Mouse (Mus musculus) liver, embryonic 16.5 days (tissue): ENCODE results near the gene Mcm2. TPM values are rescaled to one million over a fixed set of nuclear protein-coding genes. Genes with fewer than 3 reads are reported as not detected.

ENCODE experiments used
- ATAC-seq: fragments of 200-750 bp; cut with Nextera tagmentation; 2 replicates; pipeline ENCODE4 v1.8.0; 2017; ENCODE audit warnings: low read depth, mild to moderate bottlenecking, moderate number of reproducible peaks, moderate library complexity
- H3K27ac ChIP-seq: fragments of 300-500 bp; sonication (generic); 2 replicates; pipeline ENCODE4 v1.5.1; 2014; ENCODE audit warnings: mild to moderate bottlenecking, low read length
- H3K27me3 ChIP-seq: fragments of 300-500 bp; sonication (generic); 2 replicates; pipeline ENCODE4 v1.6.1; 2014; ENCODE audit warnings: low read depth, low read length, mixed read lengths; ENCODE audit not compliant: control insufficient read depth, insufficient read depth
- H3K36me3 ChIP-seq: fragments of 300-500 bp; sonication (generic); 2 replicates; pipeline ENCODE4 v1.6.1; 2014; ENCODE audit warnings: mild to moderate bottlenecking; ENCODE audit not compliant: control insufficient read depth, insufficient read depth
- H3K4me1 ChIP-seq: fragments of 300-500 bp; sonication (generic); 2 replicates; pipeline ENCODE4 v1.6.1; 2014; ENCODE audit warnings: low read depth, low read length, mixed read lengths; ENCODE audit not compliant: control insufficient read depth
- H3K4me2 ChIP-seq: fragments of 300-500 bp; sonication (generic); 2 replicates; pipeline ENCODE4 v1.6.1; 2014; ENCODE audit warnings: low read depth, low read length, mixed read lengths
- H3K4me3 ChIP-seq: fragments of 300-500 bp; sonication (generic); 2 replicates; pipeline ENCODE4 v1.5.1; 2014; ENCODE audit warnings: low read depth, mild to moderate bottlenecking, low read length
- H3K9ac ChIP-seq: fragments of 300-500 bp; sonication (generic); 2 replicates; pipeline ENCODE4 v1.6.1; 2014; ENCODE audit warnings: low read depth, low read length
- H3K9me3 ChIP-seq: fragments of 300-500 bp; sonication (generic); replicated peaks from 2 replicates; pipeline ENCODE4 v1.6.1; 2016; ENCODE audit warnings: low read length; ENCODE audit not compliant: control insufficient read depth
- WGBS: fragments of 180-500 bp; shearing (Covaris S2); extraction: QIAGEN DNeasy Blood & Tissue Kit; methylation state at CpG from one replicate; pipeline ENCODE4 v1.1.7; 2014; ENCODE audit not compliant: insufficient replicate concordance; 5-methylcytosine and 5-hydroxymethylcytosine counted together
- polyA plus RNA-seq: library from polyadenylated mRNA; unstranded; fragments of >200 nt; fragmentation: Nextera tagmentation; extraction: Ambion mirVana; gene quantifications from 2 replicates; pipeline ENCODE4 v1.2.1, GENCODE M21; 2015

The Mcm2 gene
- polyA plus RNA-seq, 1 experiment from 2014 or later: 128 TPM

- Histone ChIP-seq H3K27me3 (peaks cover 60% of the 10 kb centered on the region), H3K4me3 (no peak overlapping the region), H3K9me3 (no peaks in the 10 kb centered on the region), H3K9ac (no peak overlapping the region), H3K4me1 (no peaks in the 10 kb centered on the region), H3K27ac (no peak overlapping the region), H3K36me3 (no peaks in the 10 kb centered on the region), H3K4me2 (no peak overlapping the region)
- ATAC-seq: no peak
- 35% methylated on average over 7 of the region's 7 CpGs for WGBS
These were observed 25.8 kb downstream of the Mcm2 start for GRCm38 (mm10) chr6:88872811-88873210.

- H3K27me3 ChIP-seq: peaks cover 59% of the 10 kb centered on the region
- no peak for ATAC-seq
- no peak overlapping the region for H3K4me3 ChIP-seq
- H3K9me3 ChIP-seq: no peaks in the 10 kb centered on the region
- 61% methylated on average over 8 of the region's 8 CpGs for WGBS
- H3K4me1 ChIP-seq: no peaks in the 10 kb centered on the region
- H3K27ac ChIP-seq: no peak overlapping the region
- H3K4me2 ChIP-seq: no peak overlapping the region
- H3K9ac ChIP-seq: no peak overlapping the region
- H3K36me3 ChIP-seq: no peaks in the 10 kb centered on the region
These were observed 27.0 kb downstream of the Mcm2 start for GRCm38 (mm10) chr6:88871546-88871945.

GRCm38 (mm10) chr6:88870594-88870993 lies 28.0 kb downstream of the Mcm2 start:
- no peak for ATAC-seq
- no peaks in the 10 kb centered on the region for H3K36me3 ChIP-seq
- 62% methylated on average over 4 of the region's 4 CpGs for WGBS
- H3K9me3 ChIP-seq: no peaks in the 10 kb centered on the region
- H3K27me3 ChIP-seq: peaks cover 50% of the 10 kb centered on the region
- H3K4me2 ChIP-seq: no peak overlapping the region
- H3K9ac ChIP-seq: no peak overlapping the region
- no peak overlapping the region for H3K27ac ChIP-seq
- no peak overlapping the region for H3K4me3 ChIP-seq
- no peaks in the 10 kb centered on the region for H3K4me1 ChIP-seq

GRCm38 (mm10) chr6:88869459-88869858 lies 29.1 kb downstream of the Mcm2 start:
- no peak overlapping the region for H3K9ac ChIP-seq
- H3K9me3 ChIP-seq: no peaks in the 10 kb centered on the region
- 73% methylated on average over 7 of the region's 7 CpGs for WGBS
- H3K27me3 ChIP-seq: peaks cover 39% of the 10 kb centered on the region
- no peak overlapping the region for H3K4me3 ChIP-seq
- no peak overlapping the region for H3K4me2 ChIP-seq
- H3K36me3 ChIP-seq: no peaks in the 10 kb centered on the region
- ATAC-seq: no peak
- no peaks in the 10 kb centered on the region for H3K4me1 ChIP-seq
- no peak overlapping the region for H3K27ac ChIP-seq

DNA sequence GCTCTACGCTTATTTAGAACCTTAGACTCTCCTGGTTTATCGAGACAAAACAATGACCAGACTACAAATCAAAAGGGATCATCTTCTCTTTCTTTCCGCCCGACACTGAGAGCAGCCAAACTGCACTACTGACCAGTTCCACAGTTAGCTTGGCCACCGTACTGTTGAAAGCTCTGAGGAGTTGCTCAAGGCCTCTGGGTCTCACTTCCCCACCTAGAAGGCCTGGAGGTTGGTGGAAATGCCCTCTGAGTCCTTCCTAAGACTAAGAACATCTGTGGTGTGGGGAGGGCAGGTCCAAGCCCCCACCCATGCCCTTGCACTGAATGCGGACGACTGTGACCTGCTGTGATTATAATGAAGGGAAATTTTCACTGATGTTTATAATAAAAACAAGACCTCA lies 32.9 kb downstream of the Mcm2 start:
- no peak for ATAC-seq
- no peaks in the 10 kb centered on the region for H3K36me3 ChIP-seq
- no peak overlapping the region for H3K4me2 ChIP-seq
- 0 out of 2 replicates have a peak, but pooled peaks cover 2% of the 10 kb centered on the region for H3K9me3 ChIP-seq
- H3K4me3 ChIP-seq: no peak overlapping the region
- H3K4me1 ChIP-seq: no peaks in the 10 kb centered on the region
- WGBS: 65% methylated on average over 7 of the region's 7 CpGs
- no peak overlapping the region for H3K9ac ChIP-seq
- H3K27me3 ChIP-seq: peaks cover 4% of the 10 kb centered on the region; the same call in 1 of the 2 replicates
- H3K27ac ChIP-seq: no peak overlapping the region

DNA sequence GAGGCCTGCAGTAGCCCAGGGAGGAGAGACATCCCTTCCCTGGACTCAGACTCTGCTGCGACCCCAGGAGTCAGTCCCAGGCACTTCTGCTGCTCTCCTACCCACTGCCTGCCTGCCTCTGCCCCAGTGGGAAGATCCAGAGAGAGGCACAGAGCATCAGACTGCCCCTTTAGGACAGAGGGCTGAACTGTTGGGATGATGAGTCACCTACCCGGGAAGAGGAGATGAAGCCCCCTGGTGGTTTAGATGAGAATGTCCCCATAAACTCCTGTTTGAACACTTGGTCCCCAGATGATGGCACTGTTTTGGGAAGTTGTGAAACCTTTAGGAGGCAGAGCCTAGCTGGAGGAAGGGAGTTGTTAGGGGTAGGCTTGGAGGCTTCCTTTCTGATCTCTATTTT lies 37.7 kb downstream of the Mcm2 start:
- peaks cover 5% of the 10 kb centered on the region; the same call in 1 of the 2 replicates for H3K27me3 ChIP-seq
- 0 out of 2 replicates have a peak, but pooled peaks cover 2% of the 10 kb centered on the region for H3K9me3 ChIP-seq
- no peaks in the 10 kb centered on the region for H3K36me3 ChIP-seq
- no peak overlapping the region for H3K9ac ChIP-seq
- H3K4me2 ChIP-seq: no peak overlapping the region
- no peaks in the 10 kb centered on the region for H3K4me1 ChIP-seq
- ATAC-seq: no peak
- no peak overlapping the region for H3K4me3 ChIP-seq
- whole genome bisulfite sequencing: 14% methylated on average over 2 of the region's 2 CpGs
- H3K27ac ChIP-seq: no peak overlapping the region

DNA sequence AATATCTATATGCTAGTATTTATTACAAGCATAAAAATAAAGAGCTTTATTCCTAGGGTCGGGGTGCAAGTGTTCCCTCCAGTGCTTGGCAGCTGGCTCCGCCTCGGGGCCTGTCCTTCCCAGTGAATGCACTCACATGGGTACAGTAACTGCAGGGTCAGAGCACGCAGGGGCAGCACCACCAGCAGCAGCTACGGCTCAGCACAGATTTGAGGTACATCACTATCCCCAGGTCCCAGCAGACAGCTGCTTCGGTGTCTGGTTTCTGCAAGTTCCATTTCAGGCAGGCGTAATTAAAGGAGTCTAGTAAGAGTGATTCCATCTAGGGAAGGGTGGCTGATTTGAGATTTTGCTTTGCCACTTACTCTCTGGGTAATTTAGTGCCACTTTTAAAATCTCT lies 40.2 kb downstream of the Mcm2 start:
- no peak for ATAC-seq
- WGBS: 69% methylated on average over 7 of the region's 7 CpGs
- no peaks in the 10 kb centered on the region for H3K4me1 ChIP-seq
- H3K9me3 ChIP-seq: 0 out of 2 replicates have a peak, but pooled peaks cover 2% of the 10 kb centered on the region
- no peak overlapping the region for H3K4me2 ChIP-seq
- H3K9ac ChIP-seq: no peak overlapping the region
- peaks cover 5% of the 10 kb centered on the region; the same call in 1 of the 2 replicates for H3K27me3 ChIP-seq
- no peaks in the 10 kb centered on the region for H3K36me3 ChIP-seq
- H3K27ac ChIP-seq: no peak overlapping the region
- no peak overlapping the region for H3K4me3 ChIP-seq

GRCm38 (mm10) chr6:88857830-88858229 lies 40.8 kb downstream of the Mcm2 start:
- Histone ChIP-seq H3K27ac (no peak overlapping the region), H3K9me3 (0 out of 2 replicates have a peak, but pooled peaks cover 2% of the 10 kb centered on the region), H3K27me3 (peaks cover 5% of the 10 kb centered on the region; the same call in 1 of the 2 replicates), H3K4me1 (no peaks in the 10 kb centered on the region), H3K9ac (no peak overlapping the region), H3K4me2 (no peak overlapping the region), H3K36me3 (no peaks in the 10 kb centered on the region), H3K4me3 (no peak overlapping the region)
- WGBS: 71% methylated on average over 6 of the region's 6 CpGs
- ATAC-seq: no peak

- Histone ChIP-seq H3K27me3 (peaks cover 5% of the 10 kb centered on the region; the same call in 1 of the 2 replicates), H3K27ac (no peak overlapping the region), H3K4me3 (no peak overlapping the region), H3K9ac (no peak overlapping the region), H3K9me3 (0 out of 2 replicates have a peak, but pooled peaks cover 2% of the 10 kb centered on the region), H3K36me3 (no peaks in the 10 kb centered on the region), H3K4me1 (no peaks in the 10 kb centered on the region), H3K4me2 (no peak overlapping the region)
- peak; percentile 44 for ATAC-seq
- WGBS: 33% methylated on average over 9 of the region's 9 CpGs
These were observed 41.3 kb downstream of the Mcm2 start for GRCm38 (mm10) chr6:88857249-88857648.
